Mouse (Mus musculus) left cerebral cortex, adult 2 months (tissue): Measurements from ENCODE around the gene Zfp426. TPM values are rescaled to one million over a fixed set of nuclear protein-coding genes. Genes with fewer than 3 reads are reported as not detected.

Experiments used
- DNase-seq, 2 experiments: peaks; one replicate each; pipeline ENCODE4 v3.0.0; 2021 to 2022; ENCODE audit warnings: low spot score in 2 of 2, mixed read lengths in 1 of 2; ENCODE audit errors: extremely low spot score in 1 of 2
- H3K27ac ChIP-seq: fragments of 200-600 bp; 2 replicates; pipeline ENCODE4 v1.8.1; 2022
- H3K4me3 ChIP-seq: fragments of 200-600 bp; 2 replicates; pipeline ENCODE4 v1.8.1; 2022
- CTCF ChIP-seq: fragments of 200-600 bp; IDR thresholded peaks from 2 replicates; pipeline ENCODE4 v1.8.1; 2022; ENCODE audit warnings: antibody characterized with exemption, mild to moderate bottlenecking, moderate library complexity
- intact Hi-C: fragments of 180-260 bp; cut with DNase I; formaldehyde crosslinking; loops from one replicate; pipeline ENCODE4 v1.15.1; 2025
- total RNA-seq, 2 experiments: library from RNA; stranded (reverse); gene quantifications; 2 replicates each; pipeline ENCODE4 v1.2.3; 2021

The Zfp426 gene
- total RNA-seq, 2 experiments from 2014 or later = 30.7 to 33.7 TPM

DNA sequence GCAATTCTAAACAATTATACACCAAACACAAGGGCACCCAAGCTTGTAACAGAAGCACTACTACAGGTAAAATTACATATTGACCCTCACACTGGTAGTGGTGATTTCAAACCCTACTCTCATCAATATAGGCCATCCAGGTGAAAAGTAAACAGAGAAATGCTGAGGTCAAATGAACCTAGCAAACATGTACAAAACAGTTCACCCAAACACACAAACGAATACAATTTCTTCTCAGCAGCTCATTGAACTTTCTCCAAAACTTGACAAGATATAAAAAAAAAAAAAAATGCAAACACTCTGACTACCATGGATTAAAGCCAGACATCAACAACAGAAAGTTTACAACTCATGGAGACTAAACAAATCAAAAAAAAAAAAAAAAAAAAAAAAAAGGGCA is 41.1 kb downstream of the Zfp426 start:
- H3K27ac ChIP-seq = no peak overlapping the region
- no peak overlapping the region for H3K4me3 ChIP-seq
- TF ChIP-seq CTCF = no peak
- no peak for DNase-seq
- intact Hi-C loops = no loop called here

DNA sequence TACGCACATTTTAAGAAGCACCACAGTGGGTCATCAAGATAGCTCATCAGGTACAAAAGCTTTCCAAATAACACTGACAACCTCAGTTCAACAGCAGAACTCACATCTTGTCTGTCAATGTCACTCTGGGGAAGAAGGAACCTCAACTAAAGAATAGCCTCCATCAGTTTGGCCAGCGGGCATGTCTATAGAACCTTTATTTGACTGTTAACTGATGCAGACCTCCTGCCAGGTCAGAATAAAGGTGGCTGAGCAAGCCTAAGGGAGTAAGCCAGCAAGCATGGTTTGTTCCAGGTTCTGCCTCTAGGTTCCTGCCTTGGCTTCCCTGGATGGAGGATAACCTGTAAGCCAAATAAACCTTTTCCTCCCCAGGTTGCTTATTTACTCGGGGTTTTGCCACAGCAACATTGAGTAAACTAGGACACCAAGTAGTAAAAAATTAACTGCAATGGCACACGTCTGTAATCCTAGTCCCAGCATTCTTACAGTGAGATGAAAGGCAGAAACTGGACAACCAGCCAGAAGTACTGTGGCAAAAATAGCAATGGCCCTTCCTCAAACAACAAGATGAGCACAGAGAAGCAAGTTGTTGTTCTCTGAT is 49.3 kb downstream of the Zfp426 start:
- intact Hi-C loops = no loop called here

DNA sequence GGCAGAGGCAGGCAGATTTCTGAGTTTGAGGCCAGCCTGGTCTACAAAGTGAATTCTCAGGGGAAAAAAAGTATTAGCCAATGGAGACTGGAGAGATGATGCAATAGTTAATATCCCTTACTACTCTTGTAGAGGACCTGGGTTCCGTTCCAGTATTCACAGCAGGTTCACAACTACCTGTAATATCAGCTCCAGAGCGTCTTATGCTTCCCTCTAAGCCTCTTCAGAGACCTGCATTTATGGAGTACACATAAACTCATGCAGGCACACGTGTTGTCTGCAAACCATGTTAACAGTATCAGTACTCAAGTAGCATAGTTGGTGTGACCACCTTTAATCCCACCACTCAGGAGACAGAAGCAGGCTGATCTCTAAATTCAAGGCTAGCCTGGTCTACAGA is 62.5 kb downstream of the Zfp426 start:
- intact Hi-C loops = no loop called here

More for the DNA sequence above, 49.3 kb downstream of the Zfp426 start:
- Histone ChIP-seq H3K27ac (no peak overlapping the region), H3K4me3 (no peak overlapping the region)
- TF ChIP-seq CTCF = no peak
- no peak for DNase-seq

More for the DNA sequence above, 62.5 kb downstream of the Zfp426 start:
- no peak for TF ChIP-seq CTCF
- H3K27ac ChIP-seq = no peak overlapping the region
- H3K4me3 ChIP-seq = no peak overlapping the region
- no peak for DNase-seq

Other genes starting within 250 kb of the Zfp426 start
- not detected for gene Olfr39, start 210.4 kb downstream of the Zfp426 start, total RNA-seq
- not detected for gene Olfr873, start 194.2 kb downstream of the Zfp426 start, total RNA-seq
- not detected for gene Olfr18, start 156.7 kb downstream of the Zfp426 start, total RNA-seq
- gene Zfp560, start 107.6 kb downstream of the Zfp426 start, total RNA-seq = 1 to 10 TPM; 7.3 to 7.9 TPM
- 10 to 100 TPM; 26.0 to 31.4 TPM for gene Zfp26, start 32.6 kb downstream of the Zfp426 start, total RNA-seq
- 10 to 100 TPM; 41.3 to 44.3 TPM for gene Zfp266, start 28.7 kb upstream of the Zfp426 start, total RNA-seq
- 10 to 100 TPM; 19.0 to 21.1 TPM for gene Zfp846, start 88.5 kb upstream of the Zfp426 start, total RNA-seq
- gene Ubl5, start 150.1 kb upstream of the Zfp426 start, total RNA-seq = 100 to 1,000 TPM; 289 to 312 TPM
- gene Fbxl12, start 152.0 kb upstream of the Zfp426 start, total RNA-seq = 10 to 100 TPM; 26.4 to 28.6 TPM
- 10 to 100 TPM; 40.0 to 41.5 TPM for gene Pin1, start 159.3 kb upstream of the Zfp426 start, total RNA-seq